Comparison of ENCODE assay signal across 10 mouse cellular contexts in genomic region chr5:53657925-53658324, GRCm38 (mm10). TPM values are rescaled to one million over a fixed set of nuclear protein-coding genes. Genes with fewer than 3 reads are reported as not detected.
DNase-seq lines count a peak whose midpoint lies in the region; ATAC-seq and TF ChIP-seq lines count a peak whose summit lies in the region.
"Had no signal": no experiment of that assay in that cellular context is flagged by ENCODE, and none has a peak within 500 bp of the region (broad histone marks: within the 10 kb centered on the region; RNA-seq: fewer than 3 reads in every experiment).

No protein-coding gene starts in this region.

- DNase-seq in cerebellum, adult 2 months = peak in 1 of 2 experiments; percentile 4
- DNase-seq in cerebellum, postnatal 36 days = no peak
- DNase-seq in thymus, postnatal 4 days = peak; percentile 39
- DNase-seq in thymus, postnatal 36 days = no peak
- DNase-seq in lung, postnatal 36 days = peak; percentile 19
- DNase-seq in c-Kit-positive CD71-positive TER-119-positive erythroid progenitor cells, embryonic 14.5 days (ENCODE audit: low spot score) = no peak

- no peaks in the 10 kb centered on the region for H3K4me1 ChIP-seq in cerebellum, adult 2 months (ENCODE audit: control insufficient read depth, insufficient read depth, low read length)
- no peaks in the 10 kb centered on the region for H3K4me1 ChIP-seq in intestine, postnatal 0 days (replicated peaks; ENCODE audit: control insufficient read depth, insufficient read depth, low read length)

- no peak overlapping the region for H3K27ac ChIP-seq in cerebellum, adult 2 months (ENCODE audit: insufficient read depth, low read length)
- no peak overlapping the region for H3K27ac ChIP-seq in intestine, postnatal 0 days (ENCODE audit: low read depth, low read length)

- TF ChIP-seq POLR2A in cerebellum, adult 2 months (IDR thresholded peaks at IDR 0.05; ENCODE audit: borderline replicate concordance, insufficient read depth, low read length) = no peak

- H3K4me2 ChIP-seq in intestine, postnatal 0 days (replicated peaks; ENCODE audit: low read depth) = no peak overlapping the region

- peak; percentile 27; the same call in 1 of the 2 replicates for TF ChIP-seq CTCF in cerebellum, adult 2 months (IDR thresholded peaks at IDR 0.05; ENCODE audit: borderline replicate concordance, insufficient read depth, low read depth, low read length)
- TF ChIP-seq CTCF in intestine, postnatal 0 days (IDR thresholded peaks at IDR 0.05; ENCODE audit: low read depth) = peak; percentile 73

- H3K9me3 ChIP-seq in intestine, postnatal 0 days (ENCODE audit: control insufficient read depth) = no peaks in the 10 kb centered on the region
- H3K9me3 ChIP-seq: G1E had no signal

- H3K4me3 ChIP-seq in cerebellum, adult 2 months (replicated peaks; ENCODE audit: insufficient read depth, low read depth, low read length) = no peak overlapping the region
- no peak overlapping the region for H3K4me3 ChIP-seq in intestine, postnatal 0 days (ENCODE audit: low read depth, low read length)

- H3K27me3 ChIP-seq in cerebellum, adult 2 months (ENCODE audit: control insufficient read depth, insufficient read depth, low read length) = no peaks in the 10 kb centered on the region
- no peaks in the 10 kb centered on the region for H3K27me3 ChIP-seq in intestine, postnatal 0 days (replicated peaks; ENCODE audit: control insufficient read depth, insufficient read depth, low read length)

- H3K36me3 ChIP-seq in intestine, postnatal 0 days (ENCODE audit: control insufficient read depth, insufficient read depth) = peaks cover 3% of the 10 kb centered on the region; the same call in 1 of the 2 replicates

- ATAC-seq in intestine, postnatal 0 days = no peak
- ATAC-seq in monocyte, adult 5-6 weeks (replicated peaks; ENCODE audit: insufficient number of reproducible peaks, low FRiP score, low TSS enrichment, poor library complexity, severe bottlenecking) = no peak

- 67% methylated on average over 6 of the region's 6 CpGs for WGBS in cerebellum, adult 2 months
- 80% methylated on average over 6 of the region's 6 CpGs for WGBS in intestine, postnatal 0 days

- no peak overlapping the region for H3K9ac ChIP-seq in intestine, postnatal 0 days (ENCODE audit: low read depth, low read length)

RNA-seq across cellular contexts. Expression of gene Cckar, which starts 49.6 kb away (rescaled TPM):
- polyA plus RNA-seq in cerebellum, adult 2 months (2012; rRNA removed) = 0.46 and 0.49 TPM in 2 replicates
- 2.3 and 2.4 TPM in 2 replicates for polyA plus RNA-seq in intestine, postnatal 0 days (2015; fragmentation: Nextera tagmentation; extraction: Ambion mirVana)
- total RNA-seq in monocyte, adult 5-6 weeks (2017) = not detected in 3 replicates
- total RNA-seq: neutrophil, adult 5-6 weeks had no signal
- polyA plus RNA-seq: G1E had no signal

Comparison
In these comparisons a context has a peak if more than half of its experiments do, and no peak if none do; other contexts are left out.
1. DNase-seq: peak in thymus, postnatal 4 days (single experiment) and lung, postnatal 36 days (single experiment); none in cerebellum, postnatal 36 days (0 of 2), thymus, postnatal 36 days (0 of 2) and c-Kit-positive CD71-positive TER-119-positive erythroid progenitor cells, embryonic 14.5 days (single experiment).